Mouse (Mus musculus): ENCODE data around the gene Prr19.
A peak's percentile ranks its signal among the peaks of the same experiment; 100 is the strongest.
"Not testable (repeated sequence)": the region's sequence is repeated elsewhere in the genome, so short reads cannot be mapped to it uniquely, and the experiment has no call there.

Gene Prr19

GRCm38 (mm10) chr7:25301063-25301462 is at the start of gene Prr19:
Gene Prr19, plus strand, starts transcription at chr7:25301411.
- no peak for DNase-seq

GRCm38 (mm10) chr7:25251822-25252221 is 49.4 kb upstream of the Prr19 start:
- no peak for DNase-seq

DNA sequence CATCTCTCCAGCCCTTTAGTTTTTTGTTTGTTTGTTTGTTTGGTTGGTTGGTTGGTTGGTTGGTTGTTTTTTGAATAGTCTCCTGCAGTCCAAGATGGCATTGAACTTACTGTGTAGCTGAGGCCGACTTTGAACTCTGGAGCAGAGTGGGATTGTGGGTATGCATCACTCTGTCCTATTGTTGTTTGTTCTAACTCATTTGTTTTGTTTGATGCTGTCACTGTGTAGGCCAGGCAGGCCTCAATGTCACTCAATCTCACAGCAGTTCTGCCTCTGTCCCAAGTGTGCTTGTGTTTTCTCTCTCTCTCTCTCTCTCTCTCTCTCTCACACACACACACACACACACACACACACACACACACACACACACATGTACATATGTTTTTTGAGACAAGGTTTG is 39.3 kb upstream of the Prr19 start:
- no peak for DNase-seq

GRCm38 (mm10) chr7:25263968-25264870 is 37.0 kb upstream of the Prr19 start:
- DNase-seq = no peak

DNA sequence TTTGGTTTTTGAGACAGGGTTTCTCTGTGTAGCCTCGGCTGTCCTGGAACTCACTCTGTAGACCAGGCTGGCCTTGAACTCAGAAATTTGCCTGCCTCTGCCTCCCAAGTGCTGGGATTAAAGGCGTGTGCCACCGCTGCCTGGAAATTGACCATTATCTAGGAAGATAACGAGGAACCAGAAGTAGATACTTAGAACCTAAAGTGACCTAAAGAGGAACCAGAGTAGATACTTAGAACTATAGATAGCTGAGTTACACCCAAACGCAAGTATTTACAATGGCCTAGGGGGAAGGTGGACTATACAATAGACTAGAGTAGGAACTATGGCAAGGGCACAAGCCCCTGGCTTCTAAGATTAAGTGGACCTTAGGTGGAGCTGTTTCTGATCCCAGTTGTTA is 35.5 kb upstream of the Prr19 start:
- not testable (repeated sequence) for DNase-seq

DNA sequence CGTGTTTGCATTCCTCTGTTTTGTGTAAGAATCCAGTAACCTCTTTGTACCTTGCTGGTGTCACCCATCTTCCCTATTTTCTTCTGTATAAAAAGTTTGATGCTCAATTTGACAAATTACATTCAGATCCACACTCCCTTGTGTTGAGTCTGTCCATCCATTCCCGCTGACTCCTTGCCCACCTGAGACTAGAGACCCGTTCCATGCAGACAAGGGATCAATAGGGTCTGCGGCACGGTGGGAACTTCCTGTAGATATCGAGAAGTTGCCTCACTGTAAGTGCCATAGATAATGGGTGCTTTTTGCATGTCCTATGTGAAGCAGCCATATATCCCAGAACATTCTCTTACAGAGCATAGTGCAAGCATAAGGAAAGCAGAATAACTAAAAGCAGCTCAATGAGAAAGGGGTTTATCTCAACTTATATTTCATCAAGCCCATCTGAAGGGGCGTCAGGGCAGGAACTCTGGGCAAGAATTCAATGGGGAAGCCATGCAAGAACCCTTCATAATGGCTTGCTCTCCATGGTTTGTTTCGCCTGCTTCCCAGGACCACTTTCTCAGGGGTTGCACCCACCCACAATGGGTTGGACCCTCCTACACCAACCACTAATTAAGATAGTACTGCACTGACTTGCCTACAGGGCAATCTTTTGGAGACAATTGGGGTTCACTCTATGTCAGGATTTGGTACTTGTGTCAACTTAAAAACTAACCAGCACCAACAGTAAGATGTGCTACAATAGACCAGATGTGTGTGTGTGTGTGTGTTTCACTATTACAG is 34.8 kb upstream of the Prr19 start:
- DNase-seq = peak in 1 of 2 experiments; percentile 6

DNA sequence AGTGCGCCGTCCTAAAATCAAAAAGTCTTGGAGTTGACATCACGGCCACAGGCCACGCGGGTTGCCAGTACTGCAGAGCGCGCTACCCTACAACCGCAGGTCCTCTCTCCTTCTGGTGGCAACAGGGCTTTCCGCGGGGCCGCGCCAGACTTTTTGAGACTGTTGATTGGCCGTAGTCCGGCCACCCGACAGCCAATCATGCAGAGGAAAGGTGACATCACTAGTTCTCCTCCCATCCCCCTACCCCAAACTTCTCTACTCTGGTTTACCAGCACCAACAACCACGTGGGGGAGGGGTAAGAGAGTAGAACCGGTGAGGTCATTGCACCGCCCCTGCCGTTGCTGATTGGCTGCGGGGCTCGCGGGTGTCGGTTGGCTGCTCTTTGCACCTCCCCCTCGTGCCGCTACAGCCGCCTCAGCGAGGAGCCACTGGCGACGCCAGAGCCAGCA is 33.9 kb upstream of the Prr19 start, which contains the start of gene Cic:
Gene Cic, plus strand, starts transcription at position 404 of the 450 bp plus-strand sequence.
- DNase-seq = peak; percentile 99 to 100

DNA sequence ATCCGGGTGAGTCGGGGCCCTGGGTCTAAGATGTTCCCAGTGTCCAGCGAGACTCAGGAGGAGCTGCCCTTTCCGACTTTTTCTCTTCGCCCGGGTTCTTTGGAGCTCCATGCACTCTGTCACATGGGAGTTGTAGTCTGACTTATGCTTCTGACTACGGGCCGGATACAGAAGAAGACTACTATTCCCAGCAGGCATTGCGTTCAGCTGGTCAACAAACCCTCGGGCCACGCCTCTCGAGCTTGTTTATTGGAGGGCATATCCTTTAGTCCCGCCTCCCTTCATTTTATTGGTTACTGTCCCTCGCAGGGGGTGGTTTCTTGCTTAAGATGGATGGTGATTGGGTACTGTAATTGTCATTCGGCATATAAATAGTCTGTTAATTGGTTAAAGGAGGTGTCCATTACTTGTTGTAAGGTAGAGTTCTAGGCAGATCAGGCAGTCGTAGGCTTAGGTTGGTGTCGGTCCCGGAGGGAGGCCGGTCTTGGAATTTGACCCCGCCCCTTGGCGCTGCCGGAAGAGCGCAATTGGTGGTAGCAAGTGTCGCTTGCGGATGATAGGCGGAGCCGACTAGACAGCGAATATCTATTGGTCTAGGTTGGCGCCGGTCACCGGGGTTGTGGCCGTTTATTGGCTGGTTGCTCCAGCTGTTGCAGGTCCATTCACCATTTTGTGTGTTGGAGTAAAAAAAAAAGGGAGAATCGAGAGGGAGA is 33.3 kb upstream of the Prr19 start:
- DNase-seq = peak; percentile 99 to 100

DNA sequence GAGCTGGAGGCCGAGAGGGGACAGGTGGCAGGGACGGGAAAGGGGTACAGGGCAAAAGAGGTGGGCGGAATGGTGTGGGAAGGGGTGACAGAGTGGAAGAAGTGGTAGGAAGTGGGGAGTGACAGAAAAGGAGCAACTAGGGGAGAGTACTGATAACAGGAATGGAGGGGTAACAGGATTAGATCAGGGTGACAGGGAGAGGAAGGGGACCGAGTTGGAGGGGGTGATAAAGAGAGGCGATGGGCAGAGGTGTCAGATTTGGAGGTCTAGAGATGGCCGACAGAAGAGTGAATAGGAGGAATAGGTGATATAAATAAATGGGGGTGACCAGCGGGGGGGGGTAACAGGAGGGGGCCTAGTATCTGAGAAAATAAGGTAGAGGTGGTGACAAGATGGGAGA is 32.6 kb upstream of the Prr19 start:
- DNase-seq = no peak

GRCm38 (mm10) chr7:25269029-25269428 is 32.2 kb upstream of the Prr19 start:
- no peak for DNase-seq

- no peak for DNase-seq
These were observed 31.5 kb upstream of the Prr19 start for GRCm38 (mm10) chr7:25269545-25270271.

- no peak for DNase-seq
These were observed 30.3 kb upstream of the Prr19 start for GRCm38 (mm10) chr7:25270652-25271633.

GRCm38 (mm10) chr7:25271651-25272444 is 29.4 kb upstream of the Prr19 start:
- DNase-seq = no peak

GRCm38 (mm10) chr7:25272445-25273258 is 28.6 kb upstream of the Prr19 start:
- DNase-seq = no peak

DNA sequence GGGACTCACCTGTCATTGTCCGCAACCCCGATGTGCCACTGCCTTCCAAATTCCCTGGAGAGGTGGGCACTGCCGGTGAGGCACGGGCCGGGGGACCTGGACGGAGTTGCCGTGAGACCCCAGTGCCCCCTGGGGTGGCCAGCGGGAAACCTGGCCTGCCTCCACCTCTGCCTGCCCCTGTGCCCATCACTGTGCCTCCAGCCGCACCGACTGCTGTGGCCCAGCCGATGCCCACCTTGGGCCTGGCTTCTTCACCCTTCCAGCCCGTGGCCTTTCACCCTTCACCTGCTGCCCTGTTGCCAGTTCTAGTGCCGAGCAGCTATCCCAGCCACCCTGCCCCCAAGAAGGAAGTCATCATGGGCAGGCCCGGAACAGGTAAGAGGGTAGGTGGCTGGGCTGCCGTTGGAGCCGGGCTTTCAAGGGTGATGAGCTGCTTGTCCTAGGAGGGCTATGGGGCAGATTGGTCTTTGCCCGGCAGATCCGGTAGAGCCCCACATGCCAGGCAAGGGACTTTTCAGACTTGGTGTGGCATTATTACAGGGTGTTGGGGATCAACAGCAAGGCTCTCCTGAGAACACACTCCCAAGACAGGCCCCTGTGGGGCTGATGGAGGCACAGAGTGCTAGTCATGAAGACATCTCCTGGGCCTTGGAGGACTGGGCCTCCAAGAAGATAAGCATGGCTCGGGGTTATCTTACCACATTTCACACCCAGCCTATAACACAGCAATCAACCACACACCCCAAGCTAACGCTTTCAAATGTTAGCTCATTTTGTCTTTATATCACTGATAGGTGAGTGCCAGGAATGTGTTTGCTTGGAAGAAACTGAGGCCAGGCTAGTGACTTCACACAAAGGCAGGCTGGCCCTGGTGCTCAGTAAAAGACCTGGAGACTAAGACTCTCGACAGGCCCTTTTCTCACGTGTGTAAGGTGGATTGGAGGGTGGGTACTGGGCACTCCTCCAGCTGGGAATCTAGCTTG is 27.7 kb upstream of the Prr19 start:
- no peak for DNase-seq

- no peak for DNase-seq
These were observed 26.6 kb upstream of the Prr19 start for GRCm38 (mm10) chr7:25274571-25274970.

GRCm38 (mm10) chr7:25274996-25275395 is 26.2 kb upstream of the Prr19 start:
- no peak for DNase-seq

Data from kidney, adult 8-10 months (tissue).